Mouse (Mus musculus) heart, postnatal 0 days (tissue): ENCODE results near the gene Vmn2r108. TPM values are rescaled to one million over a fixed set of nuclear protein-coding genes. Genes with fewer than 3 reads are reported as not detected.
"Not testable (repeated sequence)": the region's sequence is repeated elsewhere in the genome, so short reads cannot be mapped to it uniquely, and the experiment has no call there.

Experiments used
- ATAC-seq: fragments of 200-750 bp; cut with Nextera tagmentation; 2 replicates; pipeline ENCODE4 v1.8.0; 2017; ENCODE audit warnings: low read depth, moderate number of reproducible peaks, moderate library complexity; ENCODE audit not compliant: insufficient read depth
- DNase-seq: peaks from one replicate; pipeline ENCODE4 v3.0.0-alpha.2; 2016; ENCODE audit warnings: low spot score
- H3K27ac ChIP-seq: fragments of 300-500 bp; sonication (generic); 2 replicates; pipeline ENCODE4 v1.5.1; 2014; ENCODE audit warnings: low read depth, mild to moderate bottlenecking
- H3K27me3 ChIP-seq: fragments of 300-500 bp; sonication (generic); 2 replicates; pipeline ENCODE4 v1.6.1; 2014; ENCODE audit warnings: low read length, mixed read lengths; ENCODE audit not compliant: control insufficient read depth, insufficient read depth
- H3K36me3 ChIP-seq: fragments of 300-500 bp; sonication (generic); replicated peaks from 2 replicates; pipeline ENCODE4 v1.6.1; 2014; ENCODE audit warnings: low read length, mixed read lengths; ENCODE audit not compliant: control insufficient read depth, insufficient read depth
- H3K4me1 ChIP-seq: fragments of 300-500 bp; sonication (generic); 2 replicates; pipeline ENCODE4 v1.6.1; 2014; ENCODE audit warnings: antibody characterized with exemption; ENCODE audit not compliant: control insufficient read depth, insufficient read depth
- H3K4me2 ChIP-seq: fragments of 300-500 bp; sonication (generic); 2 replicates; pipeline ENCODE4 v1.6.1; 2014; ENCODE audit warnings: low read depth, mild to moderate bottlenecking, low read length, moderate library complexity
- H3K4me3 ChIP-seq: fragments of 300-500 bp; sonication (generic); 2 replicates; pipeline ENCODE4 v1.5.1; 2014; ENCODE audit warnings: low read depth, low read length
- H3K9ac ChIP-seq: fragments of 300-500 bp; sonication (generic); replicated peaks from 2 replicates; pipeline ENCODE4 v1.6.1; 2014; ENCODE audit warnings: low read depth, low read length, mixed read lengths
- H3K9me3 ChIP-seq: fragments of 300-500 bp; sonication (generic); replicated peaks from 2 replicates; pipeline ENCODE4 v1.6.1; 2016; ENCODE audit warnings: low read length; ENCODE audit not compliant: control insufficient read depth
- CTCF ChIP-seq: IDR thresholded peaks from 2 replicates; pipeline ENCODE4 v1.5.1; 2016; ENCODE audit warnings: antibody characterized with exemption, control low read depth, low read depth
- EP300 ChIP-seq: IDR thresholded peaks from 2 replicates; pipeline ENCODE4 v1.6.1; 2016; ENCODE audit warnings: antibody characterized with exemption, low read depth
- WGBS: fragments of 180-500 bp; shearing (Covaris S2); extraction: QIAGEN DNeasy Blood & Tissue Kit; methylation state at CpG from one replicate; pipeline ENCODE4 v1.1.7; 2014; 5-methylcytosine and 5-hydroxymethylcytosine counted together
- polyA plus RNA-seq: library from polyadenylated mRNA; unstranded; fragments of >200 nt; fragmentation: Nextera tagmentation; extraction: Ambion mirVana; gene quantifications from 2 replicates; pipeline ENCODE4 v1.2.1, GENCODE M21; 2015
- total RNA-seq: library from RNA; depleted of rRNA; stranded (reverse); fragments of >200 nt; gene quantifications from 2 replicates; pipeline ENCODE4 v1.2.3, GENCODE M21; 2014; ENCODE audit warnings: low replicate concordance; rRNA removed

Vmn2r108 gene
- total RNA-seq (not detected in 2 replicates), polyA plus RNA-seq (not detected in 2 replicates)

DNA sequence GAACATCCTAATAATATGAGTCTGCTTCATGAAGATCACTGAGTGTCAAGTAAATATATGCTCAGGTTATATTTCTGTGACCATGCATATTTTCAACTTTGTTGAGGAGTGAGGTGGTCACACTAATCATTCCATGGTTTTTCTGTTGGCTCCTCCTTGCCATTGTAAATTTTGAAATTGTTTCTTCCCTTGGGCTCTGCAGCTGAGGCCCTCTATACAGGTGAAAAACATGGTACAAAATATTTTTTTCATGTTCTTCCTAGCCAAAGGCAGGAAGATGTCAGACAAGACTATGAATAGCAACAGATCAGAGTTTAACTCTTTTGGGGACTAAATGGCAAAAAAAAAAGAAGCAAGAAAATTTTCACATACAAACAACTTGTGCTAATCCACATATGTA is at the start of gene Vmn2r108:
Gene Vmn2r108 (minus strand): TSS at position 101 of the 400 bp plus-strand sequence.
- H3K9me3 ChIP-seq: 0 out of 2 replicates have a peak, but pooled peaks cover 6% of the 10 kb centered on the region
- no peak within 1 kb of the TSS for H3K27ac ChIP-seq
- TF ChIP-seq EP300 (no peak), CTCF (no peak)
- no peaks in the 10 kb centered on the region for H3K4me1 ChIP-seq
- no peak within 1 kb of the TSS for H3K9ac ChIP-seq
- no peak within 1 kb of the TSS for H3K4me3 ChIP-seq
- H3K27me3 ChIP-seq: no peaks in the 10 kb centered on the region
- ATAC-seq (no peak), DNase-seq (no peak)
- H3K36me3 ChIP-seq: no peaks in the 10 kb centered on the region
- no peak within 1 kb of the TSS for H3K4me2 ChIP-seq

DNA sequence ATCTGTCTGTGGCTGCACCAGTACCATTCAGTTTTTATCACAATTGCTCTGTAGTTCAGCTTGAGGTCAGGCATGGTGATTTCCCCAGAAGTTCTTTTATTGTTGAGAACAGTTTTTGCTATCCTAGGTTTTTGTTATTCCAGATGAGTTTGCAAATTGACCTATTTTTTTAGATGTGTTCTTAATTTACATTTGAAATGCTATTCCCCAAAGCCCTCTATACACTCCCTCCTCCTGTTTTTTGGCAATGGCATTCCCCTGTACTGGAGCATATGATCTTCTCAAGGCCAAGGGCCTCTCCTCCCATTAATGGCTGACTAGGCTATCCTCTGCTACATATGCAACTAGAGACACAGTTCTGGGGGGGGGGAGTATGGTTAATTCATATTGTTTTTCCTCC is 27.1 kb upstream of the Vmn2r108 start:
- not testable (repeated sequence) for H3K27ac ChIP-seq, H3K27me3 ChIP-seq, DNase-seq, H3K4me3 ChIP-seq, H3K4me1 ChIP-seq, H3K9ac ChIP-seq, ATAC-seq, H3K4me2 ChIP-seq, H3K9me3 ChIP-seq, H3K36me3 ChIP-seq

DNA sequence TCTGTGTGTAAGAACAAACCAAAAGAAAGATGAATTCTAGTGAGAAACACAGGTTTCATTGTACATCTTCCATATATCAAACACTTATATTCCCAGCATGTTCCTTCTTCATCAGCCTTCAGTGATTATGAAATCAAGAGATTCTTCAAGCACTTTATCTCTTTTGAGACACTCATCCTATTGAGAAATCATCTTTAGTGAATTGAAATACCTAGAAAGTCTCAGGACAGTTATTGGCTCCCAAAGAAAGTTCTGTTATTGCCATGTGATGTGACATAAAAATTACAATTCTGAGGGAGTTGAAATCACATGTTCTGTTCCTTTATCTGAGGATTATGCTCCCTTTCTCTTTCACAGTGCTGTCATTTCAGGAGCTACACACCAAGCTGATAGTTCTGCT is 16.7 kb upstream of the Vmn2r108 start, which contains the start of gene Vmn1r225:
Gene Vmn1r225 (plus strand): TSS at position 301 of the 400 bp plus-strand sequence.
- Histone ChIP-seq H3K9ac (no peak within 1 kb of the TSS), H3K27ac (no peak within 1 kb of the TSS), H3K4me3 (no peak within 1 kb of the TSS), H3K36me3 (no peaks in the 10 kb centered on the region), H3K27me3 (no peaks in the 10 kb centered on the region), H3K4me2 (no peak within 1 kb of the TSS), H3K9me3 (peaks cover 7% of the 10 kb centered on the region; the same call in 1 of the 2 replicates), H3K4me1 (no peaks in the 10 kb centered on the region)
- DNase-seq: no peak
- TF ChIP-seq CTCF (no peak), EP300 (no peak)
- no peak for ATAC-seq

DNA sequence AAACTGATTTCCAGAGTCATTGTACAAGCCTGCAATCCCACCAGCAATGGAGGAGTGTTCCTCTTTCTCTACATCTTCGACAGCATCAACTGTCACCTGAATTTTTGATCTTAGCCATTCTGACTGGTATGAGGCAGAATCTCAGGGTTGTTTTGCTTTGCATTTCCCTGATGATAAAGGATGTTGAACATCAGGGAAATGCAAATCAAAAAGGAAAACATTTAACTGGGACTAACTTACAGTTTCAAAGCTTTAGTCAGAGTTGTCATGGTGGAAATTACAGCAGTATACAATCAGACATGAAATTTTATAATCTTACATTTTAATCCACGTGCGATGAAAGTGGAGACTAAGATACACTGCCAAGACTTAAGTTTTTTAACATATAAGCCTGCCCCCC is 7.8 kb downstream of the Vmn2r108 start:
- Histone ChIP-seq H3K36me3 (no peaks in the 10 kb centered on the region), H3K27ac (no peak overlapping the region), H3K4me2 (no peak overlapping the region), H3K4me3 (no peak overlapping the region), H3K9me3 (no peaks in the 10 kb centered on the region), H3K9ac (no peak overlapping the region), H3K4me1 (no peaks in the 10 kb centered on the region), H3K27me3 (no peaks in the 10 kb centered on the region)
- ATAC-seq: no peak
- DNase-seq: no peak
- WGBS: 57% methylated on average over 3 of the region's 3 CpGs
- TF ChIP-seq EP300 (no peak), CTCF (no peak)

DNA sequence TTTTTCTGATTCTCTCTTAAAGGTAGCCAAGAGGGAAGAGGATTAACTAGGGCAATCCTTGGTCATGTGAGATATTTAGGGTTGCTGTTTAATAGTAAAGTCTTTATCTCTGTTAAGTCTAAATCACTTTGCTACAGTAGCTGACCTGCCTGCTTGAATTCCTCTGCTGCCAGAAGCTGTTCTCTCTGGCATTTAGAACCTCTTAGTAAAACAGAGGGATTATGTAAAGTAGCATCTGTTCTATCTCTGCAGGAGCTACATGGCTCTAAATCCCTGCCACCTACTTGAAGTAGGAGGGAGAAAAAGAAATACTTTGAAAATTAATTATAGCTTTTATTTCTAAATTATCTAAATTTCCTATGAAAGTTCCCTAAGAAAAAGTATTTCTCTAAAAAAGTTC is 41.9 kb downstream of the Vmn2r108 start:
- H3K4me2 ChIP-seq: no peak overlapping the region
- H3K4me1 ChIP-seq: no peaks in the 10 kb centered on the region
- H3K27me3 ChIP-seq: no peaks in the 10 kb centered on the region
- no peak for DNase-seq
- TF ChIP-seq EP300: no peak
- TF ChIP-seq CTCF: no peak
- ATAC-seq: no peak
- H3K36me3 ChIP-seq: no peaks in the 10 kb centered on the region
- no peak overlapping the region for H3K27ac ChIP-seq
- no peaks in the 10 kb centered on the region for H3K9me3 ChIP-seq
- H3K4me3 ChIP-seq: no peak overlapping the region
- no peak overlapping the region for H3K9ac ChIP-seq

DNA sequence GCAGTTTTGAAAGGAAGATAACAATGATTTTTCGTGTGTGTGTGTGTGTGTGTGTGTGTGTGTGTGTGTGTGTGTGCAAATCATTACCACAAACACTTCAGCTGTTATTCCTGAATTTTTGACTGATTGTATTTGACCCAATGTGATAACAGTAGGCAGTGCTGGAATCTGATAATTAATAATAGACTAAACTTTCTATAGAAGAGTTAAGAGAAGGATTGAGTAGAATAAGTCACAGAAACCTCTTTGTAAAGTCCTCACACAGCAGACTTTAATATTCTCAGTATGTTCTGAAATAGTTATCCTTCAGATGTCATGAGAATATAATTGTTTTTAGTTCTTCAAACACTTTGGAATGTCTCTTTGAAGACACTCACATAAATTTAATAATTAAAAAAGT is 67.3 kb downstream of the Vmn2r108 start, which contains the start of gene Vmn1r224:
Gene Vmn1r224 (plus strand): TSS at position 301 of the 400 bp plus-strand sequence.
- H3K36me3 ChIP-seq: no peaks in the 10 kb centered on the region
- no peaks in the 10 kb centered on the region for H3K27me3 ChIP-seq
- peaks cover 4% of the 10 kb centered on the region; the same call in 1 of the 2 replicates for H3K9me3 ChIP-seq
- ATAC-seq (no peak), DNase-seq (no peak)
- no peak within 1 kb of the TSS for H3K4me2 ChIP-seq
- H3K4me3 ChIP-seq: no peak within 1 kb of the TSS
- no peaks in the 10 kb centered on the region for H3K4me1 ChIP-seq
- no peak within 1 kb of the TSS for H3K9ac ChIP-seq
- no peak within 1 kb of the TSS for H3K27ac ChIP-seq
- no peak for TF ChIP-seq EP300
- no peak for TF ChIP-seq CTCF
- WGBS: 19% methylated on average over 1 of the region's 1 CpGs

Other genes with a start within 250 kb of the Vmn2r108 start
- gene Vmn2r105, start 246.3 kb downstream of the Vmn2r108 start, total RNA-seq: not detected in 2 replicates
- not detected in 2 replicates for gene Vmn2r105, start 246.3 kb downstream of the Vmn2r108 start, polyA plus RNA-seq
- gene Vmn2r106, start 195.8 kb downstream of the Vmn2r108 start, total RNA-seq: not detected in 2 replicates
- gene Vmn2r106, start 195.8 kb downstream of the Vmn2r108 start, polyA plus RNA-seq: not detected in 2 replicates
- not detected in 2 replicates for gene Vmn2r107, start 136.1 kb downstream of the Vmn2r108 start, total RNA-seq
- not detected in 2 replicates for gene Vmn2r107, start 136.1 kb downstream of the Vmn2r108 start, polyA plus RNA-seq
- not detected in 2 replicates for gene Vmn1r224, start 67.2 kb downstream of the Vmn2r108 start, total RNA-seq
- not detected in 2 replicates for gene Vmn1r224, start 67.2 kb downstream of the Vmn2r108 start, polyA plus RNA-seq
- gene Vmn1r225, start 16.8 kb upstream of the Vmn2r108 start, total RNA-seq: not detected in 2 replicates
- gene Vmn1r225, start 16.8 kb upstream of the Vmn2r108 start, polyA plus RNA-seq: not detected in 2 replicates
- not detected in 2 replicates for gene Vmn2r109, start 83.4 kb upstream of the Vmn2r108 start, total RNA-seq
- gene Vmn2r109, start 83.4 kb upstream of the Vmn2r108 start, polyA plus RNA-seq: not detected in 2 replicates
- not detected in 2 replicates for gene Vmn2r110, start 115.1 kb upstream of the Vmn2r108 start, total RNA-seq
- not detected in 2 replicates for gene Vmn2r110, start 115.1 kb upstream of the Vmn2r108 start, polyA plus RNA-seq
- gene Fpr-rs3, start 143.5 kb upstream of the Vmn2r108 start, total RNA-seq: not detected in 2 replicates
- not detected in 2 replicates for gene Fpr-rs3, start 143.5 kb upstream of the Vmn2r108 start, polyA plus RNA-seq
- not detected in 2 replicates for gene Vmn1r226, start 201.5 kb upstream of the Vmn2r108 start, total RNA-seq
- gene Vmn1r226, start 201.5 kb upstream of the Vmn2r108 start, polyA plus RNA-seq: not detected in 2 replicates
- not detected in 2 replicates for gene Vmn1r227, start 248.5 kb upstream of the Vmn2r108 start, total RNA-seq
- gene Vmn1r227, start 248.5 kb upstream of the Vmn2r108 start, polyA plus RNA-seq: not detected in 2 replicates